Mouse (Mus musculus) lung, adult 2 months (tissue): ENCODE data around the gene Pip5k1b.

Experiments used
- CTCF ChIP-seq: fragments of 200-500 bp; IDR thresholded peaks from 2 replicates; pipeline ENCODE4 v1.5.1; 2011; ENCODE audit warnings: mild to moderate bottlenecking, low read length, control low read depth; ENCODE audit not compliant: insufficient read depth
- POLR2A ChIP-seq: fragments of 200-500 bp; IDR thresholded peaks from 2 replicates; pipeline ENCODE4 v1.6.1; 2011; ENCODE audit warnings: low read depth, mild to moderate bottlenecking, control low read depth, low read length, borderline replicate concordance; ENCODE audit errors: extremely low read depth

DNA sequence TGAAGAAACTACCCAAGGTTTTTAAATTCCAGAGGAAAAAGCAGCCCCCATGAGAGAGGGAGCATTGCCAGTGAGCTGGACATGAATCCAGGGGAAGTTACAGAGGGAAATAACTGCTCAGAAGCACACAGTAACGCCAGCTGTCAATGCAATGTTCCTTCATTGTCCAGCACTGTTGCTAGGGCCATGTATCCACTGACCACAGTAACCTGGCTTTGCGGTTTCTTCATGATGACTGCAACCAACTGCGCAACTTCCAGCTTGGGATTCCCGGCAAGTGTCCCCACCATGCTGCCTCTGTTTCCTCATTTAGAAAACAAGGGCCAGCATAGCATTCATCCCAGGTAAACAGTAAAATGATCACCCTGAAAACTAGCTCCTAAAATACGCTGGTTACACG is 84.1 kb downstream of the Pip5k1b start:
- TF ChIP-seq CTCF (no peak), POLR2A (no peak)
